Mouse (Mus musculus): ENCODE measurements around the gene Mnt. TPM values are rescaled to one million over a fixed set of nuclear protein-coding genes. Genes with fewer than 3 reads are reported as not detected.

Gene Mnt
- total RNA-seq, 2 experiments from 2014 or later: 28.9 to 34.4 TPM

DNA sequence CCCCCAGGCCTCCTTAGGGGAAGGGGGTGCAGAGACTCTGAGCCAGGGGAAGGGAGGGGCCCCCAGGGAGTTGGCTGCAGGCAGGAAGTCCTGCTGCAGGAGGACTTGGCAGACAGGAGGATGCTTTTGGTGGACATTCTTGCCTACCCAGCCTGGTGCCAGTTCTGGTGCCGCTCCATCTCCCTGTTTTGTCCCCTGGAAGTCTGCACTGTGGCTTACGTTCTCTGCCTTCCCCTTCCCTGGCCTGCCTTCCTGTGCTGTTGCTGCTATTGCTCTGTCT is 12.7 kb downstream of the Mnt start:
- no peak for DNase-seq (ENCODE audit: extremely low spot score in 1 of 2, low spot score in 1 of 2)

DNA sequence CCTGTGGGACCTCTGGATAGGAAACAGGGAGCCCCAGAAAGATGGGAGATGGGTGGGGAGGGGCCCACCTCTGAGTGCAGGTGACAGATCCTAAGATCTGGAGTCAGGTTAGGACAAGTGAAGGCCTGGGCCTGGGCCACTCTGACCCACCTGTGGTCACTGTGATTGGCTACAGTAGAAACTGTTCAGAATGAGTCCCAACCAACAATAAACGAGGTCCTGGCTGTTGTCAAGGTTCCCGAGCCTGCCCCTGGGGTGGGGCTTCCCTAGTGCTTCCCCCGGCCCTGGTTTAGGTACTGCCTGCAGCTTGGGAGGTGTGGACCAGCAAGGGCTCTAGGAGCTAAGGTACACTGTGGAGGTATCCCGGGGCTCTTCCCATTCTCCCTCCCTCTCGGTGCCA is 13.0 kb downstream of the Mnt start:
- no peak for DNase-seq (ENCODE audit: extremely low spot score in 1 of 2, low spot score in 1 of 2)

DNA sequence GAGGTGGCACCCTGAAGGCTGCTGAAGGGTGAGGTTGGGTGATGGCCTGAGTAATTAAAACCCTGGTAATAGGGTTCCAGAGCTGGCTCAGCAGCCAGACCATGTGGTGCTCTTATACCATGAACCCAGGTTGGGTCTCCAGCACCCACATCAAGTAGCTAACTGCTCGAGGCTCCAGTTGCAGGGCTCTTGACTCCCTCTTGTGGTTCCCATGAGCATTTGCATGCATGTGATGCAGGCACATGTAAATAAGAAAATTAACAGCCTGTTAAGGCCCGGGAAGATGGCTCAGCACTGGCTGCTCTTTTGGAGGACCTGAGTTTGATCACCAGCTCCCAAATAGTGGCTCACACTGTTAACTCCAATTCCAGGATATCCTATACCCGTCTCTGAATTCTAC is 15.1 kb downstream of the Mnt start:
- no peak for DNase-seq (ENCODE audit: extremely low spot score in 1 of 2, low spot score in 1 of 2)

DNA sequence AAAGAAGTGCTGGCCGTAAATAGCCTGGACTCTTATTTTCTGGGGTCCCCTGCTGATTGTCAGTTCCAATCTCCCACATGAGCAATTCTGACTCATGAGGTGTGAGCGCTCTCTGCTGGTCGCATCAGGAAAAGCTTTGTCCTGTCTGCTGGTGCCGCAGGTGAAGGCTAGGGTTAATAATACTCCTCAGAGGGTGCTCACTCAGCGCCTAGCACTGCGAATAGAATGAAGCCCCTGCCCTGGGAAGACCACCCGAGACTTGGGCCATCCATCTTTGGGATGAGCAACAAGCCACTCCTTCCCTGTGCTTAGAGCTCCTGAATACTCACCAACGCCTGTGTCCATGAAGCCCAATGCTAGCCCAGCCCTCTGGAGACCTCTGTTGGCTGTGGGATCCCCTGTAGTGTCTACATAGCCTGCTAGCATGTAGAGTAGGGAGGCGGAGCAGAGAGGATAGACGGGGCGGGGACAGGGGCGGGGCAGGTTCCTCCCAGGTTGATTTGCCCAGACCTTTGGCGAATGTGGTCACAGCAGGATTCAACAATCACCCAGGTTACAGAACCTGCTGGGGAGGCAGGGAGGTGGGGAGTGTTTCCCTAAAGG is 17.3 kb downstream of the Mnt start:
- peak; percentile 55 to 80 for DNase-seq (ENCODE audit: extremely low spot score in 1 of 2, low spot score in 1 of 2)

DNA sequence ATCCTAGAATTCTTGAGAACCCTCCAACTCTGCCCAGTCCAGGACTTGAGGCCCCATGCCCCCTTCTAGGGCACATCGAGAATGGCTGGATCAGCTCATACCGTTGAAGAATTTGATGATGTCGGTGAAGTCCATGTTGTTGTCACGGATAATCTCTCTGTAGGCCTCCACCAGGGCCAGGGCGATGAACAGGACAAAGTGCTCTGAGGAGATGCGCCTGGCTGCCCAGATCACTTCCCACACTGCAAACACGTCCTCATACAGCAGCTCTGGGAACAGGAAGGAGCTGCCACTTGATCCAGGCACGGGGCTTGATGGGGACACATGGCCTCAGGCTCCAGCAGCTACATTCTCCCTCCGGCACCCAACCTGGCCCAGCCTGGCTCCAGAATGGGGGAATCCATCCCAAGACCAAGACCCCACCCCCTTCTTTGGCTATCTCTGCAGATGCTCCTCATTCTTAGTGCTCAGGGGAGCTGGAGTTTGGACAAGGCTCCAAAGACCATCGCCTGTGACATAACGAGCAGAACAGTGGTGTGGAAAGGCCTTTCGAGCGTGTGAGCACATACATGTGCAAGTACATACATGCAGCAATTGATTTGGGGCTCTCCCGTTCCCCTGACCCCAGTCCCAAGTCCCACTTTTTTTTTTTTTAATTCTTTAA is 20.4 kb downstream of the Mnt start:
- DNase-seq (ENCODE audit: extremely low spot score in 1 of 2, low spot score in 1 of 2): no peak

DNA sequence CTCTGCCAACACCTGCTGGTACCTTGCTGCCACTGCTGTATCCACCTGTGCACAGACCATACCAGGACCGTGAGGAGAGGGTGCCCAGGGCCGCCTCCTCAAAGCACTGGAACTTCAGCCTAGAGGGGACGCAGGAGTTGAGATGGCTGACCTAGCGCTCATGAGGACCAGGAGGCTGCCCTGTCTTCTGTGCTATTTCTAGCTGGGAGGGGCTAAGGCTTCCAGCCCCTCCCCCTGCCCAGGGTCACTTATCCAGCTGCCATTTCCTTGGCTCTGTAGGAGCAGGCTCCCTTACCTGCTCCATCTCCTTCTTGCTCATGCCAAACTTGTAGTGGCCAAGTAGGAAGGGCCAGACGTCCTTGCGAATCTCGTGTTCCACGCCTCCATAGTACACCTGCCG is 27.0 kb downstream of the Mnt start:
- DNase-seq (ENCODE audit: extremely low spot score in 1 of 2, low spot score in 1 of 2): no peak

DNA sequence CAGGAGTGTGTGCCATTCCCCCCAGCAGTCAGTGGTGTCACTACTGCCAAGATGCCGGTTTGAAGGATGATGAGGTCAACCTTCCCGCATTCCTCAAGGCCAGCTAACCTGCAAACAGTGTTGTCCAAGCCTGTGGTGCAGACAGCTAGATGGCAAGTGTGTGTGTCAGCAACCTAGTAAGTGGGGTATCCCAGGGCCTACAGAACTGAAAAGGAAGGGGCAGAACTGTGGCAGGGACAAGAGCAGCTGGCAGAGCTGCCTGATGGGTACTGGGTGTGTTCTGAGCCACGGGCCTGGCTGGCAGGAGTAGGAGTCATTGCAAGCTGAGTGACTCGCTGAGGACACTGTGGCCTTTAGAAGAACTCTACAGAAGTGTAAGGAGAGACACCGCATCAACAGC is 31.4 kb downstream of the Mnt start:
- no peak for DNase-seq (ENCODE audit: extremely low spot score in 1 of 2, low spot score in 1 of 2)

DNA sequence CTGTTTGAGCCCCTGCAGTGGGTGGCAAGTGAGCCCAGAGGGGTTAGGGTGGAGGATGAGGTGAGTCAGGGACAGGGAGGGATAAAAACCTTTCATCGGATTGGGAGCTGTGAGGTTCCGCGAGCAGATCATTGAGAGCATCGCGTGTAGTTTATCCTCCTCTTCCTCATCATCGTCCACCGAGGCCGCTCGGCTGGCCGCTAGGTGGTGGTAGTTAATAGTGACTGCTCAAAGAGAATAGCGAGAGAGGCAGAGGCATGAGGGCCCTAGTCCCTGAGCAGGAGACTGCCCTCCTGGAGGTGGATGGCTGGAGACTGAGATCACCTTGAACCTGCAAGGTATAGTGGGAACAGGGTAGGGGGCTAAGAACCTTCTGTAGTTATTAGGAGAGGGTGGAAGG is 32.8 kb downstream of the Mnt start:
- DNase-seq (ENCODE audit: extremely low spot score in 1 of 2, low spot score in 1 of 2): peak in 1 of 2 experiments; percentile 56

DNA sequence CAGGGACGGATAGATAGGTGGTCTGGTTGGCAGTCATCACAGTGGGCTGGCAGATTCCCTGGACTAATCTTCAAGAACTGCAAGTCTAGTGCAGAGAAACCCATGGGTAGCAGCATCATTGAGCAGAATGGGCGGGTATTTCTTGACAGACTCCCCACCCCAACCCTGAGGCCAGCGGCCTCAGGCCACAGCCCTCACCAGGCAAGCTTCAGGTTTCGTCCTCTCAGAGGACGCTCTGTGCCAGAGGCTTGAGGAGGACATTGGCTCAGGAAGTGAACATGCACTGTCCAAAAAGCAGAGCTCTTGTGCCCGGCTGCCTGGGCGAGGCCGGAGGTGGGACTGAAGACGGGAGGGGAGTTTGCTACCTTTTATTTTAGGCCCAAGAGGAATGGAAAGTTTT is 33.7 kb downstream of the Mnt start:
- no peak for DNase-seq (ENCODE audit: extremely low spot score in 1 of 2, low spot score in 1 of 2)

DNA sequence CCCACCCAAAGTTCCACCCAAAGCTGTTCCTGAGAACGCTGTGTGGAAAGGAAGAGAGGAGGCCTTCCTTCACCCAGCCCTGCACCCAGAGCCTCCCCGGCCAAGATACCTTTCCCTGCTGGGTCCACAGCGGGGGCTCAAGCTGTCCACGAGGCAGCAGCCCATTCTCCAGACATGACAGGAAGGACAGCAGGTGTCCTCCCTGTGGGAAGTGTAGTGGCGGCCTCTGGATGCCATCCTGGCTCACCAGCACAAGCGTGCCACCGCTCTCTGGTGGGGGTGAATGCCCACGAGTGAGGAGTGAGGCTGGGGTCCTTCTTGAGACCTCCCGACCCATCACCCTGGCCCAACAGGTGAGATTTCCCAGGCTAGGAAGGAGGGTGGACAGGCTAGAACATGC is 34.5 kb downstream of the Mnt start:
- no peak for DNase-seq (ENCODE audit: extremely low spot score in 1 of 2, low spot score in 1 of 2)

DNA sequence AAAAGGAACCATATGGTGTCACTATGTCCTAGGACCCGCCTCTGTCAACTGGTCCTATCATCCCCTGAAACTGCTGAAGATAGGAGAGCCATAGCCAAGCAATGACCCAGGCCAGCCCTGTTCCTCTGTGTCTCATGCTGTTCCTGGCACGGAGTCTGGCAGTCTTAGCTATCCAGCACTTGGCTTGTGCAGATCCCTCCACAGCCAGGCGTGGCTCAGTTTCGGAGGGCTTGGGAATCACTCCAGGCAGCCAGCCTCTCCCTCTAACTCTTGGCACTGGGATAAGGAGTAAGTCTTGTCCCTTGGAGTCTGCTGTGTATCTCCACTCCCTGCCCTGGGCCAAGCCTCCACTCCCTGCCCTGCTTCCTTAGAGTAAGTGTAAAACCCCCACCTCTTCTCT is 35.9 kb downstream of the Mnt start:
- no peak for DNase-seq (ENCODE audit: extremely low spot score in 1 of 2, low spot score in 1 of 2)

DNA sequence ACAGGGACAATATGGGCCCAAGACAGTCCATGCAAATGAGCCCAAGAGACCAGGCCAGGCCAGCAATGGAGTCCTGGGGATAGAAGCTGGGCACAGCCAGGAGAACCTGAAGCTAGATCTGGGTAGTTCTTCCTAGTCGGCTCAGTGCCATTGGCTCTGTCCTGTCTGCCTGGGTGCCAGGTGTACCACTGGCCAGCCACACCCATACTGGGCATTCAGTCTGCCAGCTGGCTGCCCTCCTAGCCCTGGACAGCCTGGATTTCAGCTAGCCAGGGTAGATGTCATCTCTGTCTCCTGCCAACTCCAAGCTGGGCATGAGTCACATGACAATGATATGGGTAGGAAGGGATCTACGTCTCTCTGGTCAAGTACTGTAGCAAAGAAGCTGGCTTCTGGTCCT is 36.5 kb downstream of the Mnt start:
- DNase-seq (ENCODE audit: extremely low spot score in 1 of 2, low spot score in 1 of 2): no peak

DNA sequence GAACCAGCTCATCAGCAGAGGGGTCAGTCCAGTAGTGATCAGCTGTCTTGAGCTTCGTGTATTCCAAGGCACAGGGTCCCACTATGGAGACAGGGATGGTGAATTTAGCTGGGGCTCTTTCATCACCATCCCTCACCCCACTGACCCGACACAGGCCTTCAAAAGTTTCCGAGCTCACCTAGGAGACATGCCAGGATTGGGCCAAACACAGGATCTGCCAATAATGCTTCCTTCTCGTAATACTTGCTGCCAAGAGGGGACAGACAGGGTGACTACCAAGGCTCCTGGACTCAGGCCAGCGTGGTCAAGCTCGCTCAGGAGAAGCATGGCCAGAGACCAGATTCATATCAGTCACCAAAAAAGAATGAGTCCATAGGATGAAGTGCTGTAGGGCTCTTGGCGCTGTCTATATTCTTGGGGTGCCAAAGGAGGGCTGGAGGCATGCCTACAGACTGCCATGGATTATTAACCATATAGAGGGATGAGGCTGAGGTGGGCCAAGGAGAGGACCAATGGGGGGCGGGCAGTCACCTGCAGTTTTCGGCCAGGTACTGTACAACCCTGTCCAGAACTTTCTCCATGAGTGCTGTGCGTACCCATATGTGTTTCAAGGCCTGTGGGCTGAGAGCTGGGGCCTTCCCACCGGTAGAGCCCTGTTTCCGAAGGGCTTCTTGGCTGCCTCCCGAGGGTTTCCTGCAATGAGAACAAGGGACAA is 37.5 kb downstream of the Mnt start:
- DNase-seq (ENCODE audit: extremely low spot score in 1 of 2, low spot score in 1 of 2): no peak

DNA sequence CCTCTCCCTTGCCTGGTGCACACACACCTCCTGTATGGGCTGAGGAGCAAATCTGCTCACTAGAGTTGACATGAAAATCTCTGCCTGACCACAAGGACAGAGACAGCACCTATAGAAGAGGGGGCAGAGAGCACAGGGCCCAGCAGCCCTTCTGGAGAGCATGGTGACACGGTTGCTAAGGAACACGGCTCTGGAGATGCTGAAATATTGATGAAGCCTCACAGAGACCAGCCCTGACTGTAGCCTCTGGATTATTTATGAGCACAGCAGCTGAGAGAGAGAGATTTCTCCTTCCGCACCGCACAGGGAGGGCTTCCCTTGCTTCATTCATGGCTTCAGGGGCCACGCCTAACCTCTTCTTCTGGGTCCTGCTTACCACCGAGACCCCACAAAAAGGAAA is 38.9 kb downstream of the Mnt start:
- DNase-seq (ENCODE audit: extremely low spot score in 1 of 2, low spot score in 1 of 2): no peak

DNA sequence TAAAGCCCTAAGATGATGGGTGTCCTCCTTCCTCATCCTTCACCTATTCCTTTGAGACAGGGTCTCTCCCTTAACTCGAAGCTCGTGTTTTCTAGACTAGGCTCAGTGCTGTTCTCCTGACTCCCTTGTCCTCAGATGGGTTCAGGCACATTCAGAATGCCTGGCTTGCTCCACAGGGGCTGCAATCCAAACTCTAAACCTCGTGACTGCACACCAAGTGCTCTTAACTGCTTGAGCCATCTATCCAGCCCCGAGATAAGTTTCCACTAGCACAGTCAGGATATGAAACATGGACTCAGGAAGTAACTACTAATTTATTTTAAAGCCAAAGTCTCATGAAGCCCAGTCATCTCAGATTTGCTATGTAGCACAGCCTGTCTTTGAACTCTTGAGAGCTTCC is 39.8 kb downstream of the Mnt start:
- DNase-seq (ENCODE audit: extremely low spot score in 1 of 2, low spot score in 1 of 2): no peak

DNA sequence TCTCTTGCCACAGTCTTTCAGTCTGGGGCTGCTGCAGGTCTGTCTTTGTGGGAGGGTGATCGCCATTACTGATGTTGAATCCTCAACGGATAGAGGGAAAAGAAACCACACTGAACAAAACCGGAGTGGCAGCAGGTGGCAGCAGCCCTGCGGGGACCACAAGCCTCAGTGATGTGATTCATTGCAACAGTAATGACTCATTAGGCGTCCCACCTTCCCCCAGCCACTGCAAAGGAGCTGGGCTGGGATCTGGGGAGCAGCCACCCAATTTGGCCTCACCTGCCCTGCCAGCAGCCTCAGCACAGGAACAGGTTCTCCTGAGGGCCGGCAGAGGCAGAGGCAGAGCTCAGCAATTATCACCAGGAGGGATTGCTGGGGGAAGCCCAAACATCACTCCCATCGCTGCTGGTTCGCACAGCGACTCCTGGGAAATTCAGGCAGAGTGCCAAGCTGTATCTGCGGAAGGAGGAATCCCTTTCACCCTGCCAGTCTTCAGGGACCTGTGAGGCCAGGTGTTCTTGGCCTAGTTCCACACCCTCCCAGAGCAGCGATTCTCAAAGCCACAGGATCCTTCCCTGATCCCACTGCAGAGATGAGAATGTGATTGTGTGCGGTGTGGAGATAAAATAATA is 40.4 kb downstream of the Mnt start:
- no peak for DNase-seq (ENCODE audit: extremely low spot score in 1 of 2, low spot score in 1 of 2)

DNA sequence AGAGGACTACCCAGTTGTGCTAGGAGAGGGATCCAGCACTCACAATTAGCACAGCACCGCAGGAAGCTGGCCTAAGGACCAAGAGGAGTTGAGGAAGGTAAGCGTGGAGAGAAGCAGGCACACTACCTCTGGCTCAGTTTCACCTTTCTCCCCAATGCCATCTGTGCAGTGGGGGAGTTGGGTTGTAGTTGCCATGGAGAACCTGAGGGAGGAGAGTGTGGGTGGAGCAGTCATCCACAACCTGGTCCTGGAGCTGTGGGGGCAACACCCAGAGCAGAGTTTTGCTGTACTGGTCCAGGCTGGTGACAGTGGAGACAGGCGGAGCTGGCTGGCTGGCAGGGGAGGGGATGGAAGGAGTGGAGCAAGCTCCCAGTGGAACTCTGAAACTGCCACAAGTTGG is 43.9 kb downstream of the Mnt start:
- no peak for DNase-seq (ENCODE audit: extremely low spot score in 1 of 2, low spot score in 1 of 2)

DNA sequence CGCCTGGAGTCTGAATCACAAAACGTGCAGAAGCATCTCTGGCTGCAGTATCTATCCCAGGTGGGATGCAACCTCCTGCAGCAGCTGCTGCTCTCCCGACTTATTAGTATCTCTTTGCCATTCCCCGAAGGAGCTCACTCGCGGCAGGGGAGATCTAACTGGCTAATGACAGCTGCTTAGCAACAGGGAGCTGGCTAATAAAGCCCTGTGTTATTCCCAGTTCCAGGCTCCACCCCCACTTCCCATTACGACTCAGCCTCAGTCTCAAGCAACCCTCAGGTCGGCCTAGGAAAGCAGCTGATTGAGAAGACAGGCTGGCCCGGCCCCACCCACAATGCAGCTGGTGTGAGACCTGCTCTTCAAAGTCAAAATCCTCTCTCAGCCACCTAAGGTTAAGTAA is 46.1 kb downstream of the Mnt start:
- DNase-seq (ENCODE audit: extremely low spot score in 1 of 2, low spot score in 1 of 2): peak; percentile 52 to 54

DNA sequence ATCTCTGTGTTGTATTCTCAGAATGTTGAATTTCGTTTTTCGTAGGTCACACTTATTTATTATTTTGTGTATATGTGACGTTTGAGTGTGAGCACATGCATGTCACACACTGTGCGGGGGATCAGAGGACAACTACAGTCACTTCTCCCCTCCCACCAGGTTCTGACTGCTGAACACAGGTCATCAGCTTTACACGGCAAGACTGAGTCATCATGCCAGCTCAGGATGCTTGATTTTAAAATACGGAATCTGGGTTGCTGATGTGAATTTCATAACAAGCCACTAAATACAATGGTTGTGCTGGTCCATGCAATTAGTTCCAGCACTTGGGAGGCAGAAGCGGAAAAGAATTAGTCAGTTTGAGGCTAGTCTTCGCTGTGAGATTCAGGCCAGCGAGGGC is 50.3 kb downstream of the Mnt start:
- no peak for DNase-seq (ENCODE audit: extremely low spot score in 1 of 2, low spot score in 1 of 2)

DNA sequence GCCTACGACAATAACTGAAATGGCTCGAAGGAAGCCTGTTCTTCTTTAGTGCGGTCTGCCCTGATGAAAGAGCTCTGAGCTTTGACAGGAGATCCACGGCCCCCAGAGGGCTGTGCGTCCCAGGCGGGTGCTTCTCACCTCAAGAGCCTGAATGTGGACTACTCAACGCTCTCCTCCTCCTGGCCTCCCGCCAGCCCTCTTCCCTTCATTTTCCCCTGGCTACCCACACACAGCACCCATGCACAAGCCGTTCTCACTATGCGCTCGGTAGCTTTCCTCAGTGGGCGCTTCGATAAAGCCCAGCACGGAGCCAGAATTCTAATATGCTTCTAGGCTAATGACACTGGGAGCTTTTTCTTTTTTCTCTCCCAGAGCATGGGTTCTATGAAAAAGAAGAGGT is 51.3 kb downstream of the Mnt start:
- peak in 1 of 2 experiments; percentile 45 for DNase-seq (ENCODE audit: extremely low spot score in 1 of 2, low spot score in 1 of 2)

DNA sequence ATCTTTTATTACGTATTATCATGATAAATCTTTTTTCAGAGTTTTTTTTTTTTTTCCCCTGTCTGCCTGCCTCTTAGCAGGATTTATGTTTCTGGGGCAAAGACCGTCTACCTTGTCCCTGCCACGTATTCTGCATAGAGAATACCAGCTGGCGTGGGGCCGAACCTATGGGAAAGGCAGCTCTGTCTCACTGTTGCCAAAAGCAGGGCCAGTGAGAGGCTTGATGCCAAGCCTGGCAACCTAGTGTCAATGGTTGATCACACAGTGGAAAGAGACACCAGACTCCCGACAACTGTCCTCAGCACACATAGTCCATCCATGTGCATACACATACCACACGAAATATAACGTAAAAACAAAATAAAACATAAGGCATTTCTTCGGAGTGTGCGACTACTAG is 52.4 kb downstream of the Mnt start:
- DNase-seq (ENCODE audit: extremely low spot score in 1 of 2, low spot score in 1 of 2): no peak

DNA sequence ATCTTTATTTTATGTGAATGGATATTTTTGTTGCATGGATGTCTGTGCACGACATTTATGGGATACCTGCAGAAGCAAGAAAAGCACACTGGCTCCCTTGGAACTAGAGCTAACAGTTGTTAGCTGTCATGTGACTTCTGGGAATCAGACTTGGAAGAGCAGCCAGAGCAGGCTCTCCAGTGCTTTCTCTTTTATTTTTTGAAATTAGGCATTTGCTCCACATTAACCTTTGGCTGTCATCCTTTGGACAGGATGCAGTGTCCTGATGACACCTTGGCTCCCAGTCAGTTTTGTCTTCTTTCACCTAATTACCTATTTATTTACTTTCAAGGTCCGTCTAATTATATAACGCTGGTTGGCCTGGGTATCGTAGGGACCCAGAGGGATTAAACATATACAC is 63.9 kb downstream of the Mnt start:
- DNase-seq (ENCODE audit: extremely low spot score in 1 of 2, low spot score in 1 of 2): no peak
